Mouse (Mus musculus) ES-E14 (cell line): ENCODE measurements at regions not wholly inside any gene's neighbourhood (a gene's known extent, or its start where the extent isn't known, plus 50 kb on each side); places are given as distances from the start of the nearest gene placed in this dataset.

Source experiments
- DNase-seq: peaks from one replicate; pipeline ENCODE4 v3.0.0-alpha.2; 2013; ENCODE audit warnings: low read depth, low spot score
- H3K27ac ChIP-seq: 2 replicates; pipeline ENCODE4 v1.5.1; 2012; ENCODE audit warnings: low read depth, mild to moderate bottlenecking, low read length, moderate library complexity, mixed read lengths; ENCODE audit not compliant: poor library complexity, insufficient read depth, severe bottlenecking
- H3K36me3 ChIP-seq: 2 replicates; pipeline ENCODE4 v1.6.1; 2012; ENCODE audit warnings: mild to moderate bottlenecking, low read length, moderate library complexity, mixed read lengths; ENCODE audit not compliant: control insufficient read depth, poor library complexity, insufficient read depth, severe bottlenecking
- H3K4me1 ChIP-seq, 2 experiments: fragments of 150-350 bp in 1 of 2; sonication (generic) in 1 of 2; 2 replicates each; pipeline ENCODE4 v1.6.1; 2012; ENCODE audit warnings: low read length in 2 of 2, mild to moderate bottlenecking in 1 of 2, mixed read lengths in 1 of 2; ENCODE audit not compliant: control insufficient read depth in 2 of 2, insufficient read depth in 2 of 2, poor library complexity in 1 of 2
- H3K4me3 ChIP-seq, 2 experiments: fragments of 150-350 bp in 1 of 2; sonication (generic) in 1 of 2; 2 replicates each; pipeline ENCODE4 v1.5.1; 2012; ENCODE audit warnings: low read length in 2 of 2, low read depth in 1 of 2, mild to moderate bottlenecking in 1 of 2, mixed read lengths in 1 of 2; ENCODE audit not compliant: insufficient read depth in 1 of 2, poor library complexity in 1 of 2, severe bottlenecking in 1 of 2
- H3K9ac ChIP-seq: 2 replicates; pipeline ENCODE4 v1.6.1; 2012; ENCODE audit warnings: low read depth, mild to moderate bottlenecking, low read length, mixed read lengths; ENCODE audit not compliant: poor library complexity, insufficient read depth, severe bottlenecking
- H3K9me3 ChIP-seq: fragments of 150-350 bp; sonication (generic); 2 replicates; pipeline ENCODE4 v1.6.1; 2012; ENCODE audit warnings: low read depth, mild to moderate bottlenecking, low read length; ENCODE audit not compliant: control insufficient read depth, insufficient read depth
- CHD2 ChIP-seq: IDR thresholded peaks from 2 replicates; pipeline ENCODE4 v1.6.1; 2014; ENCODE audit warnings: mild to moderate bottlenecking, low read depth, low read length, inconsistent platforms
- HCFC1 ChIP-seq: IDR thresholded peaks from 2 replicates; pipeline ENCODE4 v1.6.1; 2012; ENCODE audit warnings: low read length, inconsistent platforms, borderline replicate concordance; ENCODE audit not compliant: insufficient read depth
- MAFK ChIP-seq: IDR thresholded peaks from 2 replicates; pipeline ENCODE4 v1.6.1; 2014; ENCODE audit warnings: mild to moderate bottlenecking, low read depth, low read length, inconsistent platforms; ENCODE audit not compliant: insufficient read depth
- ZC3H11A ChIP-seq: IDR thresholded peaks from 2 replicates; pipeline ENCODE4 v1.6.1; 2012; ENCODE audit warnings: low read depth, mild to moderate bottlenecking, inconsistent platforms, low read length, borderline replicate concordance
- ZNF384 ChIP-seq: IDR thresholded peaks from 2 replicates; pipeline ENCODE4 v1.6.1; 2012; ENCODE audit warnings: low read depth, low read length, inconsistent platforms
- in situ Hi-C, 2 experiments: fragments of 600-800 bp; cut with MboI; formaldehyde crosslinking; loops; one replicate each; pipeline ENCODE4 v1.15.1; 2025; ENCODE audit warnings: low sequenced_read_pairs in 2 of 2, inconsistent platforms in 1 of 2; ENCODE audit not compliant: unreplicated experiment in 2 of 2

- DNase-seq, result no peak
- no peaks in the 10 kb centered on the region for H3K9me3 ChIP-seq
- H3K36me3 ChIP-seq, result no peaks in the 10 kb centered on the region
- H3K27ac ChIP-seq, result no peak overlapping the region
- in situ Hi-C loops, result no loop called here
- H3K9ac ChIP-seq, result no peak overlapping the region
- no peak for TF ChIP-seq ZNF384
- no peak for TF ChIP-seq HCFC1
- no peak for TF ChIP-seq CHD2
- no peak for TF ChIP-seq ZC3H11A
- TF ChIP-seq MAFK, result no peak
- H3K4me3 ChIP-seq, result no peak overlapping the region
- no peaks in the 10 kb centered on the region for H3K4me1 ChIP-seq
Observed at GRCm38 (mm10) chr14:58801402-58801861, 341.3 kb downstream of the 1700129C05Rik start.

- TF ChIP-seq HCFC1, result no peak
- TF ChIP-seq CHD2, result no peak
- TF ChIP-seq ZC3H11A, result no peak
- H3K36me3 ChIP-seq, result no peaks in the 10 kb centered on the region
- no peak for DNase-seq
- no peak overlapping the region for H3K4me3 ChIP-seq
- peaks cover 4 to 11% of the 10 kb centered on the region in 2 experiments; a peak in 3 of 4 replicates for H3K4me1 ChIP-seq
- no peak overlapping the region for H3K27ac ChIP-seq
- H3K9me3 ChIP-seq, result no peaks in the 10 kb centered on the region
- H3K9ac ChIP-seq, result no peak overlapping the region
- in situ Hi-C loops, result no loop called here
Observed at GRCm38 (mm10) chr14:58788190-58788945, 354.3 kb downstream of the 1700129C05Rik start.

GRCm38 (mm10) chr14:58787618-58788017 lies 355.1 kb downstream of the 1700129C05Rik start:
- in situ Hi-C loops, result no loop called here
- no peak overlapping the region for H3K9ac ChIP-seq
- TF ChIP-seq CHD2 (no peak), HCFC1 (no peak), ZNF384 (no peak)
- H3K9me3 ChIP-seq, result no peaks in the 10 kb centered on the region
- no peaks in the 10 kb centered on the region for H3K36me3 ChIP-seq
- no peak for DNase-seq
- peaks cover 4 to 11% of the 10 kb centered on the region in 2 experiments; a peak in 3 of 4 replicates for H3K4me1 ChIP-seq
- H3K27ac ChIP-seq, result no peak overlapping the region
- H3K4me3 ChIP-seq, result no peak overlapping the region

GRCm38 (mm10) chr14:58786791-58787491 lies 355.8 kb downstream of the 1700129C05Rik start:
- no peaks in the 10 kb centered on the region for H3K36me3 ChIP-seq
- H3K9ac ChIP-seq, result no peak overlapping the region
- H3K9me3 ChIP-seq, result no peaks in the 10 kb centered on the region
- no peak overlapping the region for H3K27ac ChIP-seq
- in situ Hi-C loops, result no loop called here
- peak; percentile 13 for DNase-seq
- peaks cover 4 to 11% of the 10 kb centered on the region in 2 experiments; a peak in 3 of 4 replicates for H3K4me1 ChIP-seq
- TF ChIP-seq HCFC1 (no peak), ZC3H11A (no peak), ZNF384 (no peak), CHD2 (no peak)
- no peak overlapping the region for H3K4me3 ChIP-seq
